Mouse (Mus musculus) limb, embryonic 14.5 days (tissue): Measurements from ENCODE around the gene Gsk3a. TPM values are rescaled to one million over a fixed set of nuclear protein-coding genes. Genes with fewer than 3 reads are reported as not detected.

Experiments used
- ATAC-seq: fragments of 200-750 bp; cut with Nextera tagmentation; 2 replicates; pipeline ENCODE4 v1.8.0; 2017; ENCODE audit warnings: low read depth, moderate number of reproducible peaks, moderate TSS enrichment; ENCODE audit not compliant: low FRiP score
- DNase-seq: peaks from one replicate; pipeline ENCODE4 v3.0.0-alpha.2; 2015; ENCODE audit warnings: low spot score
- H3K27ac ChIP-seq: fragments of 300-500 bp; sonication (generic); replicated peaks from 2 replicates; pipeline ENCODE4 v1.5.1; 2014; ENCODE audit warnings: low read depth, mild to moderate bottlenecking, low read length, moderate library complexity, mixed read lengths
- H3K27me3 ChIP-seq: fragments of 300-500 bp; sonication (generic); 2 replicates; pipeline ENCODE4 v1.6.1; 2014; ENCODE audit warnings: low read length, mixed read lengths; ENCODE audit not compliant: control insufficient read depth, insufficient read depth
- H3K36me3 ChIP-seq: fragments of 300-500 bp; sonication (generic); 2 replicates; pipeline ENCODE4 v1.6.1; 2014; ENCODE audit warnings: mild to moderate bottlenecking, low read length, moderate library complexity, mixed read lengths; ENCODE audit not compliant: control insufficient read depth, insufficient read depth
- H3K4me1 ChIP-seq: fragments of 300-500 bp; sonication (generic); 2 replicates; pipeline ENCODE4 v1.6.1; 2014; ENCODE audit warnings: antibody characterized with exemption, low read length, mixed read lengths; ENCODE audit not compliant: control insufficient read depth, insufficient read depth
- H3K4me2 ChIP-seq: fragments of 300-500 bp; sonication (generic); replicated peaks from 2 replicates; pipeline ENCODE4 v1.6.1; 2014; ENCODE audit warnings: low read depth, mild to moderate bottlenecking, low read length, moderate library complexity; ENCODE audit not compliant: severe bottlenecking
- H3K4me3 ChIP-seq: fragments of 300-500 bp; sonication (generic); replicated peaks from 2 replicates; pipeline ENCODE4 v1.5.1; 2014; ENCODE audit warnings: low read length
- H3K9ac ChIP-seq: fragments of 300-500 bp; sonication (generic); 2 replicates; pipeline ENCODE4 v1.6.1; 2014; ENCODE audit warnings: mild to moderate bottlenecking, low read depth, low read length, moderate library complexity; ENCODE audit not compliant: severe bottlenecking
- H3K9me3 ChIP-seq: fragments of 300-500 bp; sonication (generic); 2 replicates; pipeline ENCODE4 v1.6.1; 2016; ENCODE audit warnings: low read length; ENCODE audit not compliant: control insufficient read depth
- POLR2A ChIP-seq: fragments of 200-500 bp; IDR thresholded peaks from 2 replicates; pipeline ENCODE4 v1.8.0; 2012; ENCODE audit warnings: inconsistent platforms, mild to moderate bottlenecking, moderate library complexity, borderline replicate concordance; ENCODE audit not compliant: insufficient read depth, insufficient read length; ENCODE audit errors: extremely low read depth
- WGBS: fragments of 180-500 bp; shearing (Covaris S2); extraction: QIAGEN DNeasy Blood & Tissue Kit; methylation state at CpG from one replicate; pipeline ENCODE4 v1.1.7; 2014; 5-methylcytosine and 5-hydroxymethylcytosine counted together
- polyA plus RNA-seq, 2 experiments: library from polyadenylated mRNA; depleted of rRNA in 1 of 2; stranded (reverse) in 1 of 2; unstranded in 1 of 2; fragments of >200 nt; fragmentation: Nextera tagmentation in 1 of 2; extraction: Ambion mirVana in 1 of 2; gene quantifications; 2 replicates each; pipeline versions ENCODE4 v1.2.1 to v1.2.3; 2012 to 2014

Gsk3a gene
- polyA plus RNA-seq, 2 experiments, result 16.3 to 155 TPM

DNA sequence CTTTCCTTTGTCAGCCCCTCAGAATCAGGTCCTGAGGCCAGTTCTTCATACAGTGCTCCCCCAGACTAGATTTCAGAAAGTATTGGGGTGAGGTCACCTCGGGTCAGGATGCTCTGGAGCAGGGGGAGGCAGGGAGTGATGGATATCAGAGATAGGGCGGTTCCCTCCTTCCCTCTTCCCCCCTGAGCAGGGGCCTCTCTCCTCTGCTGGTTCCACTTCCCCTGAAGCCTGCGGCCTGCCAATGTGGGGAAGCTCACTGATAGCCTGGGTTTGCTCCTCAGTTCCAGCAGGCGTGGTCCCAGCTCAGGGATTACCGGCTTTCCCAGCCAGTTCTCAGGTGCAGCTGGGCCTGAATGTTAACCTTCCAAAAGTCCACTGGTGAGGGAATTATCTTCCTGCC, 46.0 kb upstream of the Gsk3a start:
- Histone ChIP-seq H3K4me1 (peaks cover 27% of the 10 kb centered on the region), H3K27ac (peak overlapping the region; percentile 99), H3K4me3 (peak overlapping the region; percentile 85), H3K36me3 (peaks cover 44% of the 10 kb centered on the region), H3K4me2 (peak overlapping the region; percentile 97), H3K9ac (peak overlapping the region; percentile 78), H3K27me3 (no peaks in the 10 kb centered on the region), H3K9me3 (no peaks in the 10 kb centered on the region)
- no peak for ATAC-seq
- peak; percentile 27 for DNase-seq
- no peak for TF ChIP-seq POLR2A
- WGBS, result 13% methylated on average over 5 of the region's 5 CpGs

- peak overlapping the region; percentile 85 for H3K4me3 ChIP-seq
- H3K4me2 ChIP-seq, result peak overlapping the region; percentile 97
- H3K27me3 ChIP-seq, result no peaks in the 10 kb centered on the region
- no peaks in the 10 kb centered on the region for H3K9me3 ChIP-seq
- H3K27ac ChIP-seq, result peak overlapping the region; percentile 99
- peaks cover 28% of the 10 kb centered on the region for H3K4me1 ChIP-seq
- DNase-seq (peak; percentile 32), ATAC-seq (no peak)
- WGBS, result under 1% methylated on average over 28 of the region's 36 CpGs
- peak overlapping the region; percentile 78 for H3K9ac ChIP-seq
- peaks cover 35% of the 10 kb centered on the region for H3K36me3 ChIP-seq
- TF ChIP-seq POLR2A, result no peak
Observed at GRCm38 (mm10) chr7:25282731-25283211, 45.1 kb upstream of the Gsk3a start.

DNA sequence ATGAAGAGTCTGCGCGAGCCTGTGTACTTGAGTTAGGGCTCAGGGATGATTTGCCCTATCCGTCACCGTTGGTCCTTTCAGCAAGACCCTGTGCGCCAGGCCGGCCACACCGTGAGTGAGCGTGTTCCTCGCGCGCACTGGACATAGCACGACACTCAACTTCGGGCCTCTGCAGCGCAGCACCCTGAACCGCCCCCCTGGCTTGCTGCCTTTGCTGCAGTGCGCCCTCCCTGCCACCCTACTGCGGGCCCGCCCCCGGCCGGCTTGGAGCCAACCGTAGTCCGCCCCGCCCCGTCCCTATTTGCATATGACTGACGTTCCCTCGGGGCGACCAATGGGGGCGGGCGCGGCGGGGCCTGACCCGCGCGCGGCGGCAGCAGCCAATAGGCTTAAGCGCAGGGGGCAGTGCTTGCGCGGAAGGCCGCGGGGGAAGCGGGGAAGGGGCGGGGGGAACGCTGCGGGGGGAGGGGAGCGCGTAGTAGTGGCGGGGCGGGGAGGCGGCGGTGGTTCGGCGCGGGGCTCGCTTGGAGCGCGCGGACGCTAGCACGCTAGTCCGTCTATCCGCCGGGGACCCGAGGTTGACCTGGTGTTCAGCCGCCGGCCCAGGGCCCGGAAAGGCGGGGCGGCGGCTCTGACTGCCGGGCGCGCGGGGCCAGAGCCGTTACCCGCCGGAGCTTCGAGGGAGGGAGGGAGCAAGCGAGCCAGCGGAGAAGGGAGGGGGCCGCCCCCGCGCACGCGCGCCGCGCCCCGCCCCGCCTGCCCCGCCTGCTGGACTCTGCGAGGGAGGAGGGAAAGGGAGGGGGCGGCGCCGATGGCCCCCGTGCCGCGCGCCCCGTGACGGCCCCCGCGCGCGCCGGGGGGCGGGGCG, 44.3 kb upstream of the Gsk3a start:
- H3K27me3 ChIP-seq, result no peaks in the 10 kb centered on the region
- peaks cover 27% of the 10 kb centered on the region for H3K36me3 ChIP-seq
- H3K4me3 ChIP-seq, result peak overlapping the region; percentile 85
- 0% methylated on average over 63 of the region's 108 CpGs for WGBS
- H3K9me3 ChIP-seq, result no peaks in the 10 kb centered on the region
- peaks cover 35% of the 10 kb centered on the region for H3K4me1 ChIP-seq
- ATAC-seq, result peak; percentile 75
- H3K27ac ChIP-seq, result peak overlapping the region; percentile 99
- peak; percentile 65; the same call in 1 of the 2 replicates for TF ChIP-seq POLR2A
- peak overlapping the region; percentile 78 for H3K9ac ChIP-seq
- H3K4me2 ChIP-seq, result peak overlapping the region; percentile 97
- peak; percentile 96 for DNase-seq

DNA sequence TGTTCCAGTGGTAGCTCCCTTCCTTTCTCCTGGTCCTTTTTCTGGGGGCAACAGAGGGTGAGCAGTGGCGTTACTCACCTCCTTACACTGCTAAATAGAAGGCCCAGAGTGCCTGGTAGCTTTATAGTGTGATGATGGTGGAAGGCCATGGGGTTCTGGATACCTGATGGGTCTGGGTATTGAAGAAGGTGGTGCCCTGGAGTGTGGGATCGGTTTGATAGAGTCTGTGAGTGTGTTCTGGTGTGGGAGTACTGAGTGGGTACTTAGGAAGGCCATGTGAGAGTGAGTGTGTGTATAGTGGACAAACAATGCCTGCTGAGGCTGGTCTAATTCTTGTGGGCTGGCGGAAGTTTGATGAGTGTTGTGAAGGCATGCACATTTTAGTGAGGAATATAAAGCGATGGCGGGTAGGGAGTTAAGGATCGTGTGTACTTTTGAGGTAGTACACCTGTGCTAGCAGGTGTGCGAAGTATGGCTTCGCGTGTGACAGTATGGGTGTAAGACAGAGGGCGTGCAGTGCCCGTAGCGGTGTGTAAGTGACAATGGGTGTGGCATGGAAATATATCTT, 43.6 kb upstream of the Gsk3a start:
- H3K27ac ChIP-seq, result peak overlapping the region; percentile 99
- H3K4me3 ChIP-seq, result peak overlapping the region; percentile 85
- peaks cover 42% of the 10 kb centered on the region for H3K4me1 ChIP-seq
- H3K9me3 ChIP-seq, result no peaks in the 10 kb centered on the region
- H3K9ac ChIP-seq, result 0 out of 2 replicates have a peak overlapping the region, but pooled peaks have one; percentile 18
- no peaks in the 10 kb centered on the region for H3K27me3 ChIP-seq
- peak overlapping the region; percentile 97 for H3K4me2 ChIP-seq
- ATAC-seq, result no peak
- DNase-seq, result no peak
- WGBS, result 12% methylated on average over 12 of the region's 12 CpGs
- H3K36me3 ChIP-seq, result peaks cover 20% of the 10 kb centered on the region
- TF ChIP-seq POLR2A, result no peak

GRCm38 (mm10) chr7:25279861-25280791, 42.5 kb upstream of the Gsk3a start:
- peak overlapping the region; percentile 99 for H3K27ac ChIP-seq
- 2% methylated on average over 6 of the region's 6 CpGs for WGBS

More at GRCm38 (mm10) chr7:25279861-25280791, 42.5 kb upstream of the Gsk3a start:
- Histone ChIP-seq H3K36me3 (peaks cover 11% of the 10 kb centered on the region), H3K9ac (peak overlapping the region; percentile 71), H3K27me3 (no peaks in the 10 kb centered on the region), H3K4me2 (peak overlapping the region; percentile 97), H3K9me3 (no peaks in the 10 kb centered on the region), H3K4me3 (peak overlapping the region; percentile 62), H3K4me1 (peaks cover 49% of the 10 kb centered on the region)
- ATAC-seq, result peak; percentile 41
- TF ChIP-seq POLR2A, result peak; percentile 73; the same call in 1 of the 2 replicates
- DNase-seq, result peak; percentile 92
